Comparison of ENCODE assay signal across 11 mouse cellular contexts in the genomic region with DNA sequence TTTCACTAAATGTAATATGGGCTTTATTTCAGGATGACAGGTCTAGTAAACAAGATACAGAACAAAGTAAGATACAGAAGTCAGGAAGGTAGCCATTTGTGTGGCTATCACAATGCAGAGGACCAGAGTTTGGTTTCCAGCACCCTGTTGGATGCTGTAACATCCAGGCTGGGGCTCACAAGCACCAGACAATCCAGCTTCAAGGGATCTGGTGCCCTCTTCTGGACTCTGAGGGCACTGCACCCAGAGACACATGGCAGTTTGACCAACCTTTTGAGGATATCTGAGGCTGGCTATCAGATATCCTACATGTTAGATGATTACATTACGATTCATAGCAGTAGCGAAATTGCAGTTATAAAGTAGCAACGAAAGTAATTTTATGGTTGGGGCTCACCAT. TPM values are rescaled to one million over a fixed set of nuclear protein-coding genes. Genes with fewer than 3 reads are reported as not detected.
DNase-seq lines count a peak whose midpoint lies in the region; TF ChIP-seq lines count a peak whose summit lies in the region.
"Had no signal": no experiment of that assay in that cellular context is flagged by ENCODE, and none has a peak within 500 bp of the region (broad histone marks: within the 10 kb centered on the region; RNA-seq: fewer than 3 reads in every experiment).

No protein-coding gene starts in this region.

- no peaks in the 10 kb centered on the region for H3K9me3 ChIP-seq in ES-Bruce4 (replicated peaks; ENCODE audit: control insufficient read depth, insufficient read depth, low read length, poor library complexity, severe bottlenecking)
- H3K9me3 ChIP-seq: liver, embryonic 15.5 days had no signal

- H3K4me3 ChIP-seq in layer of hippocampus, adult 2 months = no peak overlapping the region
- no peak overlapping the region for H3K4me3 ChIP-seq in ES-Bruce4 (ENCODE audit: low read depth, low read length)
- H3K4me3 ChIP-seq: liver, embryonic 15.5 days had no signal

- TF ChIP-seq EP300 in ES-Bruce4 (IDR thresholded peaks at IDR 0.05; ENCODE audit: insufficient read depth, low read depth, low read length) = no peak

- peaks cover 3% of the 10 kb centered on the region for H3K36me3 ChIP-seq in ES-Bruce4 (ENCODE audit: control insufficient read depth, insufficient read depth, low read length, poor library complexity, severe bottlenecking)

- H3K9ac ChIP-seq in ES-Bruce4 (ENCODE audit: low read depth, poor library complexity, severe bottlenecking) = no peak overlapping the region
- H3K9ac ChIP-seq: liver, embryonic 15.5 days had no signal

- DNase-seq in layer of hippocampus, adult 2 months (ENCODE audit: low spot score in 2 of 2) = no peak
- DNase-seq in layer of hippocampus, postnatal 25 days (ENCODE audit: extremely low spot score in 1 of 2, low spot score in 1 of 2) = no peak
- peak; percentile 48 for DNase-seq in A20 (ENCODE audit: low read depth, low spot score)
- peak; percentile 61 for DNase-seq in induced T-regulatory cell, adult 2 months (ENCODE audit: low read depth)
- DNase-seq in spleen, postnatal 4 days (ENCODE audit: low spot score in 2 of 2) = no peak
- DNase-seq in right cerebral cortex, postnatal 25 days = no peak
- DNase-seq in layer of hippocampus, postnatal 36 days = no peak
- DNase-seq: cerebellum, adult 9-10 months; heart, adult 18-20 months had no signal

- no peak overlapping the region for H3K27ac ChIP-seq in layer of hippocampus, adult 2 months
- H3K27ac ChIP-seq in ES-Bruce4 (ENCODE audit: insufficient read depth, low read length) = no peak overlapping the region
- H3K27ac ChIP-seq: liver, embryonic 15.5 days had no signal

- peak; percentile 59 for TF ChIP-seq CTCF in layer of hippocampus, adult 2 months (conservative IDR thresholded peaks at IDR 0.05)
- TF ChIP-seq CTCF in ES-Bruce4 (IDR thresholded peaks at IDR 0.05; ENCODE audit: low read depth, low read length) = peak; percentile 85

- no peaks in the 10 kb centered on the region for H3K4me1 ChIP-seq in ES-Bruce4 (ENCODE audit: control insufficient read depth, insufficient read depth, low read length)
- H3K4me1 ChIP-seq: liver, embryonic 15.5 days had no signal

- TF ChIP-seq POLR2A in ES-Bruce4 (IDR thresholded peaks at IDR 0.05; ENCODE audit: insufficient read depth, low read length) = no peak

- no peaks in the 10 kb centered on the region for H3K27me3 ChIP-seq in ES-Bruce4 (ENCODE audit: control insufficient read depth, insufficient read depth, low read length, poor library complexity, severe bottlenecking)
- H3K27me3 ChIP-seq: liver, embryonic 15.5 days had no signal

RNA-seq across cellular contexts. Expression of a gene that starts 14.8 kb away (rescaled TPM):
- 10 to 100 TPM; 94.1 to 94.4 TPM for total RNA-seq in layer of hippocampus, adult 2 months (2021)
- 10 to 100 TPM; 89.7 to 95.9 TPM for total RNA-seq in layer of hippocampus, postnatal 25 days (2021)
- polyA plus RNA-seq in ES-Bruce4 (2011; ENCODE audit: insufficient read depth, insufficient read length, low read depth, missing spikeins) = 55.9 and 61.1 TPM in 2 replicates
- 100 to 1,000 TPM in 1 of 2 experiments, 10 to 100 TPM in 1; 99.5 to 106 TPM for total RNA-seq in layer of hippocampus, postnatal 36 days (2021)

RNA-seq across cellular contexts. Expression of a gene that starts 29.4 kb away (rescaled TPM):
- 10 to 100 TPM; 38.4 to 39.6 TPM for total RNA-seq in layer of hippocampus, adult 2 months (2021)
- 10 to 100 TPM; 37.8 to 38.6 TPM for total RNA-seq in layer of hippocampus, postnatal 25 days (2021)
- 60.7 and 61.6 TPM in 2 replicates for polyA plus RNA-seq in ES-Bruce4 (2011; ENCODE audit: insufficient read depth, insufficient read length, low read depth, missing spikeins)
- total RNA-seq in layer of hippocampus, postnatal 36 days (2021) = 10 to 100 TPM; 36.1 to 37.4 TPM

RNA-seq across cellular contexts. Expression of a gene that starts 29.6 kb away (rescaled TPM):
- 10 to 100 TPM; 10.2 to 13.7 TPM for total RNA-seq in layer of hippocampus, adult 2 months (2021)
- 10 to 100 TPM; 11.7 to 14.2 TPM for total RNA-seq in layer of hippocampus, postnatal 25 days (2021)
- polyA plus RNA-seq in ES-Bruce4 (2011; ENCODE audit: insufficient read depth, insufficient read length, low read depth, missing spikeins) = 11.8 and 16.1 TPM in 2 replicates
- 10 to 100 TPM; 10.8 TPM for total RNA-seq in layer of hippocampus, postnatal 36 days (2021)

Comparison
In these comparisons a context has a peak if more than half of its experiments do, and no peak if none do; other contexts are left out.
1. DNase-seq: peak in A20 (single experiment) and induced T-regulatory cell, adult 2 months (single experiment); none in layer of hippocampus, adult 2 months (0 of 2), layer of hippocampus, postnatal 25 days (0 of 2), spleen, postnatal 4 days (0 of 2), right cerebral cortex, postnatal 25 days (single experiment) and layer of hippocampus, postnatal 36 days (0 of 2).